Mouse (Mus musculus): ENCODE data around the gene Tmem248.

DNA sequence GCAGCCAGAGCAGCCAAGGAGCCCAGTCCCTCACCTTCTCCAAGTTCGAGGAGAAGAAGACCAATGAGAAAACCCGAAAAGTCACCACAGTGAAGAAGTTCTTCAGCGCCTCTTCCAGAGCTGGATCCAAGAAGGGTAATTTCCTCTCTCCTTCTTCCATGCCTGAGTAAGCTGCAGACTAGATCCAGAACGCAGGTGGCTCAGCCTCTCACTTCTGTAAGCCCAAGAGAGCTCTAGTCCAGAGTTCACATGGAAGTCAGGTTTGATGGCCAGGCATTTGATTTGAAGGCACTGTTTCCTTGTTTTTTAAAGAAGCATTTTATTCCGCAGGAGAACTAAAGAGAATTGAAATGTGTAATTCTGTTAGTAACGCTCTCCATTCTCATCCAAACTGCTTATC lies 26.0 kb upstream of the Tmem248 start:
- no peak for TF ChIP-seq CTCF (IDR thresholded peaks at IDR 0.05; ENCODE audit: extremely low read depth, insufficient read length, insufficient replicate concordance, low read depth, low read length)
- no peak for TF ChIP-seq POLR2A (IDR thresholded peaks at IDR 0.05; ENCODE audit: low read depth, low read length)
